Mouse (Mus musculus) C3H10T1/2 (cell line): ENCODE results near the gene Hsd17b1. TPM values are rescaled to one million over a fixed set of nuclear protein-coding genes. Genes with fewer than 3 reads are reported as not detected.

ENCODE experiments used
- polyA plus RNA-seq, 2 experiments: library from polyadenylated mRNA; unstranded; fragments of >200 nt; fragmentation: generic; extraction: Trizol; gene quantifications; one replicate each; pipeline ENCODE4 v1.2.1; 2012; ENCODE audit warnings: missing spikeins in 2 of 2

Gene Hsd17b1
- under 1 TPM; 0.02 to 0.50 TPM for polyA plus RNA-seq

GRCm38 (mm10) chr11:101078121-101078520 lies at the start of gene Hsd17b1:
Gene Hsd17b1, plus strand, starts transcription at chr11:101078411.

DNA sequence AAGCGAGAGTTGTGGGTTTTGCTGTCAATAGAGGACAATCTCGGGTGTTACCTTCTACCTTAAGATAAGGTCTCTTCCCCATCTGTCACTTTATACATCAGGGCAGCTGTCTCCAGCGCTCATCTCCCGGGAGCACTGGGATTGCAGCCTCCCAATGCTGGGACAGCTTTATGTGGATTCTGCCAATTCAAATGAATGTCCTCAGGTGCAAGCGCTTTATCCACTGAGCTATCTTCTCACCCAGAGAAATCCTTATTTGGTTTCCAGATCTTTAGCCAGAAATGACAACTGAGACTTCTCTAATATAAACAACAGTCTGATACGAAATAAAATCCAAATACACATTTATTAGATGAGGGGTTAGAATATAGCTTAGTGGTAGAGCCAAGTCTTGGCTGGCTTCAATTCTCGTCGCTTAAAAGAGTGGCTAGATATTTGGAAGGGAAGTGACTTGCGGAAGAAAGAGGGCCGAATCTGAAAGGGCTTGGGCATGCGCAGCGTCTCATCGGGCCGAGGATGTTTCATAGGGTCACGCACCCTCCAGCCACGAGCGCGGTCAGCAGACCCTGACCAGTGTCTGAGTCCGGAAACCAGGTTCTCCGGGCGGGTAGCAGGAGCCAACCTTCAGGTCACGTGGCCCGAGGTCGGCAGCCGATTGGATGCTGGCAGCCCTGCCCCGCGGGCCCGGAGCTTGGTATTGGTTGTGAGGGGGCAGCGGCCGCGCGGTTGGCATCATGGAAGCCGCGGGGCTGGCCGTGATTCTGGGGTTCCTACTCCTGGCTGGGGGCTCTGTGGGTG lies 8.6 kb upstream of the Hsd17b1 start, which contains the start of gene Naglu:
TSS of gene Naglu (plus strand) at position 622 of the 798 bp plus-strand sequence.

GRCm38 (mm10) chr11:101082208-101083082 lies 4.2 kb downstream of the Hsd17b1 start, which contains the start of gene Coasy:
Gene Coasy, plus strand, starts transcription at chr11:101082565.

DNA sequence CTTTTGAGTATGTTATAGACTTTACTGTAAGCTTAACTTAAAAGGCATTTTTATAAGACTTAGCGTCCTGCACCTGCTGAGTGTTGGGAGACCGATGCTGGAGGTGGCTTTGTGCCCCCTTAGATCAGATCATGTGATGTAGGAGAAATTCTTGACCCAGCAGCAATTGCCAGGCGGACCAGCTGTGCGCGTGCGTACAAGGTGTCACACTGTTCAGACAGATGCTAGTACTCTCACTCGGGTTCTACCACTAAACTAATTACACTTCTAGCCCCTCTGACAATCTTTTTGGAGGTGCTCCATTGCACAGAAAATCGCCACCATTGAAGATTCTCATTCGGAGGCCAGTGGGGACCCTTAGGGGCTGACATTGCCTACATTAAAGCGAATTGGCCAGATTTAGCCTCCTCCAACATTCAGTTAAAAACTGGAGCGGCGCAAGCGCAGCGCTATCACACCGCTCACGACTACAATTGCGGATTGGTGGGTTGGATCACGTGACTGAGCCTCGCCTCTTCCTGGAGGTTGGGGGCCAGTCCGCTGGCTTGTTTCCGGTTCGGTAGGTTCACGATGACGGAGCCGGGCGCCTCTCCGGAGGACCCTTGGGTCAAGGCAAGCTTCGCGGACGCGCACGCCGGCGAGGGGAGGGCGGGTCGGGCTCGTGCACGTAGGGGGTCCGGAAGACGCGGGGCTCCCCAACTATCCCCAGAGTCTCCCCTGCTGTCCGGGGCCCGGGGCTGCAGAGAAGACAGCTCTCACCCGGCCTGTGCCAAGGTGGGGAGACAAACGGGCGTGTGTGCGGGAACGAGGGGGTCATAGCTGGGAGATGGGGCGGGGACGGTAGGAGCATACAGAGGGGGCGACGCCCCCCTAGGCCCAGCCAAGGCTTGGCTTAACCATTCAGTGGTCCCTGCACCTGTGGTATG lies 8.8 kb downstream of the Hsd17b1 start, which contains the start of gene Mlx:
TSS of gene Mlx (plus strand) at position 522 of the 926 bp plus-strand sequence.

GRCm38 (mm10) chr11:101095314-101096024 lies 17.3 kb downstream of the Hsd17b1 start, which contains the start of gene Psmc3ip:
Gene Psmc3ip, minus strand, starts transcription at chr11:101095436.

DNA sequence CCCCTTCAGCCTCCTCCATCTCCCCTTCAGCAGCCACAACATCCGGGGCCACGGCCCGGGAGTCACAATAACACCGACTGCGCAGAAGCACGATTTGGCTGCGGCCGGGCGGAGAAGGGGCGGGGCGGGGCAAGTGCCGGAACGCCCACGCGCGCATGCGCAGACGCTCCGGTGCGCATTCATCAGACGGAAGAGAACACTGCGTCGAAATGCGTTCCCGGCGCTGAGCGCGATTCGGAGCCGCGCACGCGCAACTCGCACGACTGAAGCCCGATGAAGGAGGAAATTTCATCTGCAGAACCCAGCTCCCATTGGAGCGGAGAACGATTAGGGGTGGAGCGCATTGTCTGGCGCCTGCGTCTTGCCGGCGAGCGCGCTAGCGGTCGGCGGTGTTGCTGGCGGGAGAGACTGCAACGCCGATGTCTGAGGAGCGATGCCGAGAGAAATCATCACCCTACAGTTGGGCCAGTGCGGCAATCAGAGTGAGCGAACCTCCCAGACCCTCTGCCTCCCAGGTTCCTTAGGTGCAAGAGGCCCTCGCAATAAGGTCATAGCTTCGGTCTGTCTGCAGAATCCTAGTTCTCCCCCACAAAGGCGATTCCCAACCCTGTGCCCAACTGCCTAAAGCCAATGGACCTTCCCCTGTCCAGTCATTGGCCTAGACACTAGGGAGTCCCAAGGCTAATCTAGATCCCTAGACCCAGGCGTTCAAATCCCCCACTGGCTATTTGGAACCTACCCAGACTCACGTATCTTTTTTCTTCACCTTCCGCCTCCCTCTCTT lies 41.7 kb downstream of the Hsd17b1 start, which contains the start of the genes Retreg3 and Tubg1:
TSS of gene Retreg3 (minus strand) at position 133 of the 784 bp plus-strand sequence.
TSS of gene Tubg1 (plus strand) at position 178 of the 784 bp plus-strand sequence.

Other genes with a start within 250 kb of the Hsd17b1 start
- gene Stat5b, start 227.7 kb upstream of the Hsd17b1 start, polyA plus RNA-seq = 10 to 100 TPM in 1 of 2 experiments, 1 to 10 TPM in 1; 4.0 to 25.5 TPM
- gene Stat5a, start 219.1 kb upstream of the Hsd17b1 start, polyA plus RNA-seq = 10 to 100 TPM in 1 of 2 experiments, 1 to 10 TPM in 1; 5.4 to 67.1 TPM
- 10 to 100 TPM in 1 of 2 experiments, 1 to 10 TPM in 1; 5.2 to 83.6 TPM for gene Stat3, start 138.9 kb upstream of the Hsd17b1 start, polyA plus RNA-seq
- gene Cavin1, start 107.5 kb upstream of the Hsd17b1 start, polyA plus RNA-seq = 1,000 to 10,000 TPM in 1 of 2 experiments, 100 to 1,000 TPM in 1; 353 to 1,064 TPM
- 10 to 100 TPM; 22.1 to 58.2 TPM for gene Atp6v0a1, start 69.0 kb upstream of the Hsd17b1 start, polyA plus RNA-seq
- gene Naglu, start 8.4 kb upstream of the Hsd17b1 start, polyA plus RNA-seq = 10 to 100 TPM; 21.6 to 69.1 TPM
- gene Coasy, start 4.2 kb downstream of the Hsd17b1 start, polyA plus RNA-seq = 10 to 100 TPM; 24.7 to 42.6 TPM
- gene Mlx, start 8.9 kb downstream of the Hsd17b1 start, polyA plus RNA-seq = 10 to 100 TPM; 23.4 to 30.0 TPM
- gene Psmc3ip, start 17.0 kb downstream of the Hsd17b1 start, polyA plus RNA-seq = 10 to 100 TPM; 10.9 to 17.0 TPM
- gene Retreg3, start 41.5 kb downstream of the Hsd17b1 start, polyA plus RNA-seq = 10 to 100 TPM; 18.5 to 57.2 TPM
- 100 to 1,000 TPM in 1 of 2 experiments, 10 to 100 TPM in 1; 79.8 to 132 TPM for gene Tubg1, start 41.5 kb downstream of the Hsd17b1 start, polyA plus RNA-seq
- under 1 TPM; 0.08 to 0.42 TPM for gene Tubg2, start 77.5 kb downstream of the Hsd17b1 start, polyA plus RNA-seq
- 1 to 10 TPM in 1 of 2 experiments, under 1 TPM in 1; 0.25 to 4.2 TPM for gene Cntnap1, start 92.1 kb downstream of the Hsd17b1 start, polyA plus RNA-seq
- gene Plekhh3, start 92.9 kb downstream of the Hsd17b1 start, polyA plus RNA-seq = 10 to 100 TPM; 19.4 to 50.6 TPM
- gene Ccr10, start 97.0 kb downstream of the Hsd17b1 start, polyA plus RNA-seq = 1 to 10 TPM in 1 of 2 experiments, under 1 TPM in 1; 0.15 to 1.9 TPM
- gene Ezh1, start 148.1 kb downstream of the Hsd17b1 start, polyA plus RNA-seq = 10 to 100 TPM in 1 of 2 experiments, 1 to 10 TPM in 1; 2.5 to 59.5 TPM
- 10 to 100 TPM in 1 of 2 experiments, under 1 TPM in 1; 0.06 to 11.4 TPM for gene Ramp2, start 167.6 kb downstream of the Hsd17b1 start, polyA plus RNA-seq
- 100 to 1,000 TPM; 160 to 255 TPM for gene Vps25, start 175.3 kb downstream of the Hsd17b1 start, polyA plus RNA-seq
- gene Wnk4, start 182.2 kb downstream of the Hsd17b1 start, polyA plus RNA-seq = 10 to 100 TPM in 1 of 2 experiments, under 1 TPM in 1; 0.75 to 15.8 TPM
- under 1 TPM in 1 of 2 experiments, not detected in 1; 0.31 TPM for gene Cntd1, start 200.6 kb downstream of the Hsd17b1 start, polyA plus RNA-seq
- gene Coa3, start 200.7 kb downstream of the Hsd17b1 start, polyA plus RNA-seq = 100 to 1,000 TPM; 129 to 135 TPM
- 100 to 1,000 TPM in 1 of 2 experiments, 10 to 100 TPM in 1; 26.7 to 146 TPM for gene Becn1, start 223.9 kb downstream of the Hsd17b1 start, polyA plus RNA-seq
- gene Psme3, start 237.8 kb downstream of the Hsd17b1 start, polyA plus RNA-seq = 10 to 100 TPM; 40.8 to 46.7 TPM
- 1 to 10 TPM in 1 of 2 experiments, under 1 TPM in 1; 0.28 to 2.7 TPM for gene Aoc2, start 246.7 kb downstream of the Hsd17b1 start, polyA plus RNA-seq